Mouse (Mus musculus) kidney, embryonic 16.5 days (tissue): Measurements from ENCODE around the gene Bdnf. TPM values are rescaled to one million over a fixed set of nuclear protein-coding genes. Genes with fewer than 3 reads are reported as not detected.
A peak's percentile ranks its signal among the peaks of the same experiment; 100 is the strongest.

Experiments used
- ATAC-seq: fragments of 200-750 bp; cut with Nextera tagmentation; 2 replicates; pipeline ENCODE4 v1.8.0; 2017; ENCODE audit warnings: moderate TSS enrichment; ENCODE audit not compliant: low FRiP score, low TSS enrichment
- H3K27ac ChIP-seq: fragments of 300-500 bp; sonication (generic); 2 replicates; pipeline ENCODE4 v1.5.1; 2014; ENCODE audit warnings: low read length
- H3K27me3 ChIP-seq: fragments of 300-500 bp; sonication (generic); 2 replicates; pipeline ENCODE4 v1.6.1; 2014; ENCODE audit warnings: low read length, control low read depth, mixed read lengths; ENCODE audit not compliant: insufficient read depth
- H3K36me3 ChIP-seq: fragments of 300-500 bp; sonication (generic); 2 replicates; pipeline ENCODE4 v1.6.1; 2014; ENCODE audit warnings: low read length, control low read depth, mixed read lengths; ENCODE audit not compliant: insufficient read depth
- H3K4me1 ChIP-seq: fragments of 300-500 bp; sonication (generic); 2 replicates; pipeline ENCODE4 v1.6.1; 2014; ENCODE audit warnings: low read length, control low read depth, mixed read lengths; ENCODE audit not compliant: insufficient read depth
- H3K4me2 ChIP-seq: fragments of 300-500 bp; sonication (generic); replicated peaks from 2 replicates; pipeline ENCODE4 v1.6.1; 2014; ENCODE audit warnings: low read depth, low read length
- H3K4me3 ChIP-seq: fragments of 300-500 bp; sonication (generic); 2 replicates; pipeline ENCODE4 v1.5.1; 2014; ENCODE audit warnings: mild to moderate bottlenecking, low read length
- H3K9ac ChIP-seq: fragments of 300-500 bp; sonication (generic); replicated peaks from 2 replicates; pipeline ENCODE4 v1.6.1; 2014; ENCODE audit warnings: low read length
- H3K9me3 ChIP-seq: fragments of 300-500 bp; sonication (generic); 2 replicates; pipeline ENCODE4 v1.6.1; 2016; ENCODE audit warnings: low read length, control low read depth
- WGBS: fragments of 180-500 bp; shearing (Covaris S2); extraction: QIAGEN DNeasy Blood & Tissue Kit; methylation state at CpG from one replicate; pipeline ENCODE4 v1.1.7; 2014; 5-methylcytosine and 5-hydroxymethylcytosine counted together
- polyA plus RNA-seq: library from polyadenylated mRNA; unstranded; fragments of >200 nt; fragmentation: Nextera tagmentation; extraction: Ambion mirVana; gene quantifications from 2 replicates; pipeline ENCODE4 v1.2.1, GENCODE M21; 2015

Bdnf gene
- polyA plus RNA-seq, 1 experiment from 2014 or later, result 0.69 TPM

DNA sequence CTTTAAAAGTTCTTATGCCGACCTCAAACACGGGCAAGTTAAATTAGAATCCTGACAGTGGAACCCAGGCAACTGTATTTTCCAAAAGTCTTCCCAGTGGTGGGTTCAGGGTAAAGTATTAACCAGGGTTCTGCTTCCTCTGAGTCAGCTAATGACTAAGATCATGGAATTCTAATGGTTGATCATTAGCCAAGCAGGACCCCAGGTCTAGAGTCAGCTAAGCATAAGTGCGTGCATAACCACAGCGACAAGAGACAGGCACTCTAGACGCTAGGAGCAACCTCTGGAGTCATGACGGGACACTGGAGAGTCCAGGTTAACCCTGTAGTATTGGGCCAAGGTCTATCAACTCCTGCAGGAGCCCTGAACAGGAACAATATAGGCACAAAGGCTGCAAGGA is 60.2 kb downstream of the Bdnf start:
- Histone ChIP-seq H3K27ac (peak overlapping the region; percentile 75), H3K4me2 (no peak overlapping the region), H3K36me3 (no peaks in the 10 kb centered on the region), H3K9ac (no peak overlapping the region), H3K4me1 (peaks cover 12% of the 10 kb centered on the region), H3K27me3 (no peaks in the 10 kb centered on the region), H3K4me3 (no peak overlapping the region), H3K9me3 (no peaks in the 10 kb centered on the region)
- 61% methylated on average over 6 of the region's 6 CpGs for WGBS
- ATAC-seq, result peak; percentile 96

DNA sequence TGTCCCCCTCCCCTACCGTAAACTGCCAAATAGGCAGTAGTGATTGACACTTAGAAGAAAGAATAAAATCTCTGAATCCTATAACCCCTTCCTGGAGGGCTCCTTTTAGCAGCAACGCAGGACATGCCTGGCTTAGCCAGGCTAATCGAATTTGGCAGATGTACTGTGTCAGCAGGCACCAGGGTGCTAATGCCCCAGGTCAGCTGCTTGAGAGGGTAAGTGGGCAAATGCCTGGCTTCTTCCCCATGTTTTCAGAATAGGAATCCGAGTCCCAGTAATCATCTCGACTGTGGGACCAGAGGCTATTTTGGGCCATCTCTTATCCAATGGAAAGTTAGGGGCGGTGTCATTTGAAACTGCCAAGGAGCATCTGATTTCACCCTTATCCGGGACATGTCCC is 60.8 kb downstream of the Bdnf start:
- WGBS, result 54% methylated on average over 7 of the region's 7 CpGs
- Histone ChIP-seq H3K4me1 (peaks cover 12% of the 10 kb centered on the region), H3K4me3 (no peak overlapping the region), H3K27me3 (no peaks in the 10 kb centered on the region), H3K36me3 (no peaks in the 10 kb centered on the region), H3K9me3 (no peaks in the 10 kb centered on the region), H3K9ac (no peak overlapping the region), H3K27ac (peak overlapping the region; percentile 75), H3K4me2 (no peak overlapping the region)
- ATAC-seq, result no peak

DNA sequence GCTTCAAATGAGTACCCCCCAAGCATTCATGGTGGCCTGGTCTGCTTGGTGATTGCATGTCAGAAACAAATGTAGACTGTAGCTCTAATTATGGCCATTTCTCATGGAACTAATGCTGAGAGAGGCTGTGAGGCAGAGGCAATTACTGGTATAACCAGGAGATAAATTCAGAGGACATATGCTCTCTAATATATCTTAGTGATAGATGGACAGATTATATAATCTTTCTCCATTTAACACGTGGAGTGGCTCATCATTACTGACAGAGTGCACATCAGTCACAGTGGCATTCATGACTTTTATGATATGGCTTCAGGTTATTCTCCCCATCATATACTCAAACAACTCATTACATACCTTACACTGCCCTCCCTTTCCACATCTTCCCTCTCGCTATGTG is 61.8 kb downstream of the Bdnf start:
- Histone ChIP-seq H3K27ac (no peak overlapping the region), H3K36me3 (no peaks in the 10 kb centered on the region), H3K9ac (no peak overlapping the region), H3K9me3 (no peaks in the 10 kb centered on the region), H3K27me3 (no peaks in the 10 kb centered on the region), H3K4me2 (no peak overlapping the region), H3K4me3 (no peak overlapping the region), H3K4me1 (peaks cover 12% of the 10 kb centered on the region)
- 66% methylated on average over 2 of the region's 2 CpGs for WGBS
- ATAC-seq, result no peak

DNA sequence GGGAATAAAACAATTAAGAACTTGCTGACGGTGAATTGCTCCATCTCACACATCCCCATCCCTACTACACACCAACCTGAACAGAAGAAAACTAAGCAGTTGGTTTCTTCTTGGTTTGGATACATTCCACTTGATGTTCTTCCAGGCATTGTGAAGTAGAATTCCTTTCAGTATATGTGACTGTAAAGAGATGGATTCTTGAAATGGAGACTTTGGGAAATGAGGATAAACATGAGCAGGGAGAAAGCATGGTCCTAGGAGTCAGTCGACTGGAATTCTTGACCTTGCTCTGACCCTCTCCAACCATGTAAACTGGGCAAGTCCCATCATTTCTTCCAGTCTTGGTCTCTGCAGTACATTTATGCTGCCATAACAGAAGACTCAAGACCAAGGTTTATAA is 63.8 kb downstream of the Bdnf start:
- WGBS, result 56% methylated on average over 2 of the region's 2 CpGs
- Histone ChIP-seq H3K4me2 (no peak overlapping the region), H3K9me3 (no peaks in the 10 kb centered on the region), H3K4me3 (no peak overlapping the region), H3K9ac (no peak overlapping the region), H3K27me3 (no peaks in the 10 kb centered on the region), H3K27ac (no peak overlapping the region), H3K36me3 (no peaks in the 10 kb centered on the region), H3K4me1 (peaks cover 11% of the 10 kb centered on the region)
- ATAC-seq, result no peak

DNA sequence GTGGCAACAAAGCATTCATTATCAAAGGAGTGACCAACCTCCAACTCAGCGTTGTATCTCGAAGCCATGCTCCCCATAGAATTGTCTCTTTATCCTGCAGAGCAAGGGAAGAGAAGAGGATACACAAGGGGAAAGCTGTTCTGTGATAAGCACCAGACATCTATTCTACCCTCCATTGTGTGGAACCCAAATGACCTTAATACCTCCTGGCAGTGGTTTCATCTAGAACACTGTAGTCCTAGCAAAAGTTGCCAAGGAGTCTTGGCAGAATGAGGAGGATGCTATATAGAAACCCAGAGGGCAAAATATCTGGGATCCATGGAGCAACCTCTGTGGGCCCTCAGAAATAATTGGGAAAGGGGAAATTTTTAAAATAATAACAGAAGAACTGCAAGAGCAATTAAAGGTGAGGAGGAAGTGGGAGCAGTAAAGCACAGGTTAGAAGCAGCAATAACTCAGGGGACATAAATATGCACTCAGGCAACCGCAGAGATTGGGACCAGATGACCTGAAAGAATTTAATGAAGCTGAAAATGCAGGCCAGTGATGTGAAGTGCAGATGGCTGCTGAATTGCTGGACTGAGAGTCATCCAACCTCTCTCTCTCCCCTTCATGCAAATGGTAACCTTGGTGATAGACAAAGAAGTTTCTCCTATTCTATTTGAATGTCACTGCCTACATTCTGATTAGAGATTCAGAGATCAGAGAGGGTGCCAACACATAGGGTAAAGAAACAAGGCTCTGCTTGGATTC is 68.9 kb downstream of the Bdnf start:
- Histone ChIP-seq H3K4me3 (no peak overlapping the region), H3K27me3 (no peaks in the 10 kb centered on the region), H3K9ac (no peak overlapping the region), H3K4me1 (no peaks in the 10 kb centered on the region), H3K9me3 (no peaks in the 10 kb centered on the region), H3K4me2 (no peak overlapping the region), H3K27ac (no peak overlapping the region), H3K36me3 (no peaks in the 10 kb centered on the region)
- 55% methylated on average over 3 of the region's 3 CpGs for WGBS
- no peak for ATAC-seq

DNA sequence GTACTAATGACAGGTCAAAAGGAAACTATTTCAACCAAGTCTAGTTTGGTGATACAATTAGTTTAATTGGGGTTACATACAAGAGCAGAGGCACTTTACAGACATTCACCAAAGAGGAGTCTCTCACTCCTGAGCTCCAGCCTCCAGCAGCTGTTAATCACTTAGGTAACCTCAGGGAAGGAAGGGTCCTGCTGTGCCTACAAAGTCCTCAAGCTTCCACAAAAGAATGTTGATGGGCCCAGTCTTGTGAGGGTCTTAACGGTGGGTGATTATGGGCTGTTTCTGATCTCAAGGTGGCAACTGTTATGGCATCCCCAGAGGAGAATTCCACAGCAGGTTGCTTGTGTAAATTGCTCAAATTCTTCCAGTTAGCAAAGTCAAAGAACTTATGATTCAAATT is 71.7 kb downstream of the Bdnf start:
- Histone ChIP-seq H3K9ac (no peak overlapping the region), H3K36me3 (no peaks in the 10 kb centered on the region), H3K4me2 (no peak overlapping the region), H3K27me3 (no peaks in the 10 kb centered on the region), H3K9me3 (no peaks in the 10 kb centered on the region), H3K4me1 (no peaks in the 10 kb centered on the region), H3K27ac (no peak overlapping the region), H3K4me3 (no peak overlapping the region)
- no peak for ATAC-seq
- WGBS, result 3% methylated on average over 1 of the region's 1 CpGs

DNA sequence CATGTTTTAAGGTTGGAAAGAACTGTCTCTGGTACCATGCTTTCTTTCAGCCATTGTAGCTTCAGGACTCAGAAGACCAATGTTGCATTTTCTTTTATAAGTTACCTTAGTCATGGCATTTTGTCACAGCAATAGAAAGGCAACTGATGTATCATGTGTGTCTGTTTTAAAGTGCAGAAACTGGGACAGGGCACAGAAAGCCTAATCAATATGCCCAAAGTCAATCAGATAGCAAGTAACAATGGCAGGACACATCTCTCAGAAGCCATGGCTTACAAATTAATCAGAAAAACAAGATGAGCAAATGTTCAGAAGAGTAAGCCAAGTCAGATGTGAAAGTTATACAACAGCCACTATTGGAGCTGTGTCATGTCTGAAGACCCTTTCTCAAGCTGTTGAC is 73.9 kb downstream of the Bdnf start:
- no peak for ATAC-seq
- Histone ChIP-seq H3K4me1 (no peaks in the 10 kb centered on the region), H3K27ac (no peak overlapping the region), H3K9me3 (no peaks in the 10 kb centered on the region), H3K4me3 (no peak overlapping the region), H3K9ac (no peak overlapping the region), H3K36me3 (no peaks in the 10 kb centered on the region), H3K27me3 (no peaks in the 10 kb centered on the region), H3K4me2 (no peak overlapping the region)

DNA sequence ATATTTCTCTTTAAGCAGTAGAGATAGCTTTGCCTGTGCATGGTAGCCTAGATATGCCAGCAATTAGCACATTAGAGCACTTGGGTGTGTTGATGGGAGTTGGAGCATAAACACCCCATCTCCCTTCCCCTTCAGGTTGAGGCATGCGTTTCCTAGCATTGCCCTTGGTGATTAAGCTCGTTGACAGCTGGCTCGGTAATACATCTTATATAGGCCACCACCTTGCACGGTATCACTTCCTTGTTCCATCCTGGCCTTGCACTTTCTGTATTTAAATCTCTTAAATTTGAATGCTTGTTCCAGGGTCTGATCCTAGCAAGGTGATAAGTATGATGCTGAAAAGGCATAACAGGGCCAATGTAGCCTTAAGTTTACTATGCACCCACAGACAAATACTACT is 74.3 kb downstream of the Bdnf start:
- no peaks in the 10 kb centered on the region for H3K4me1 ChIP-seq
- no peaks in the 10 kb centered on the region for H3K27me3 ChIP-seq
- WGBS, result 76% methylated on average over 4 of the region's 4 CpGs
- no peak overlapping the region for H3K4me2 ChIP-seq
- no peak overlapping the region for H3K27ac ChIP-seq
- H3K4me3 ChIP-seq, result no peak overlapping the region
- no peak for ATAC-seq
- H3K9ac ChIP-seq, result no peak overlapping the region
- H3K36me3 ChIP-seq, result no peaks in the 10 kb centered on the region
- no peaks in the 10 kb centered on the region for H3K9me3 ChIP-seq

DNA sequence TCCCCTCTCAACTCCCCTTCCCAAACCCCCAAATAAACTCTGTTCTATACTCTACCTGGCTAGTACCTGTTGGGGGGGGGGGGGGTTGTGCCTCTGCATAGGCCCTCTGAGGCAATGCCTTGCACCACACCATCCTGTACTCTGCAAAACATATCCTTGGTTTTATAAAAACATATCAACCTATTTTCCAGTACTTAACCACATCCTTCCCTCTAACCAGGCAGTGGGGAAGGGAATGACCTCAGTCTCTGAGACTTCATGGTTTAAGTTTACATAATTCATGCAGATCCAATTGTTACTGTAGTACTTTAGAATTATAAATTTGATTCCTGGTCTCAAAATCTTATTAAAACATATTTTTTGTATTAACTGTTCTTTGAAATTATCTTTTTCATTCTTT is 75.5 kb downstream of the Bdnf start:
- Histone ChIP-seq H3K4me1 (no peaks in the 10 kb centered on the region), H3K9me3 (no peaks in the 10 kb centered on the region), H3K36me3 (no peaks in the 10 kb centered on the region), H3K4me3 (no peak overlapping the region), H3K27ac (no peak overlapping the region), H3K4me2 (no peak overlapping the region), H3K27me3 (no peaks in the 10 kb centered on the region), H3K9ac (no peak overlapping the region)
- no peak for ATAC-seq

DNA sequence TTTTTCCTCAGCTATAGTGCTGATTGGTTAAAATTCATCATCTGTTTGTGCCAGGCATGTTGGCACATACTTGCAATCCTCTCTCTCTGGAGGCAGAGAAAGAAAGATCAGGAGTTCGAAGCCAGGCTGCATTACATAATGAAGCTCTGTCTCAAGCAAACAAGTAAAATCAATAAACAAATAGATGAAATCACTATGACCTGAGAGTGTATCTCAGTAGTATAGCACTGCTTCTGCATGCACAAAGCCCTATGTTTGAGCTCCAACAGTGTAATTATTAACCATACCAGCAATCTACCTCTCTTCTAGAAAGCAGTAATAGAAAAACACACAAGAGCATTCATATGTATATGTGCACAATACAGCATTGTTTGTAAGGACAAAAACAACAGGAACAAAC is 76.0 kb downstream of the Bdnf start:
- no peaks in the 10 kb centered on the region for H3K4me1 ChIP-seq
- no peak overlapping the region for H3K4me2 ChIP-seq
- H3K9me3 ChIP-seq, result no peaks in the 10 kb centered on the region
- no peak for ATAC-seq
- H3K27ac ChIP-seq, result no peak overlapping the region
- no peaks in the 10 kb centered on the region for H3K36me3 ChIP-seq
- H3K4me3 ChIP-seq, result no peak overlapping the region
- H3K9ac ChIP-seq, result no peak overlapping the region
- H3K27me3 ChIP-seq, result no peaks in the 10 kb centered on the region
- 83% methylated on average over 1 of the region's 1 CpGs for WGBS
